ENCODE assay signal across 23 mouse cellular contexts in genomic region chr7:100138075-100138474, GRCm38 (mm10). TPM values are rescaled to one million over a fixed set of nuclear protein-coding genes. Genes with fewer than 3 reads are reported as not detected.
DNase-seq lines count a peak whose midpoint lies in the region; ATAC-seq and TF ChIP-seq lines count a peak whose summit lies in the region.
"Had no signal": no experiment of that assay in that cellular context is flagged by ENCODE, and none has a peak within 500 bp of the region (broad histone marks: within the 10 kb centered on the region; RNA-seq: fewer than 3 reads in every experiment).

No protein-coding gene starts in this region.

- WGBS in intestine, embryonic 14.5 days, result 96% methylated on average over 4 of the region's 4 CpGs
- 95% methylated on average over 4 of the region's 4 CpGs for WGBS in intestine, embryonic 15.5 days
- 97% methylated on average over 4 of the region's 4 CpGs for WGBS in kidney, adult 2 months
- WGBS in stomach, postnatal 0 days, result 92% methylated on average over 4 of the region's 4 CpGs

- no peaks in the 10 kb centered on the region for H3K27me3 ChIP-seq in intestine, embryonic 14.5 days (replicated peaks; ENCODE audit: control insufficient read depth, insufficient read depth, low read length)
- no peaks in the 10 kb centered on the region for H3K27me3 ChIP-seq in intestine, embryonic 15.5 days (replicated peaks)
- no peaks in the 10 kb centered on the region for H3K27me3 ChIP-seq in kidney, adult 2 months (replicated peaks; ENCODE audit: control insufficient read depth, insufficient read depth, low read length)
- H3K27me3 ChIP-seq in stomach, postnatal 0 days (ENCODE audit: control insufficient read depth, insufficient read depth, low read length), result no peaks in the 10 kb centered on the region
- H3K27me3 ChIP-seq: CH12.LX had no signal

- no peaks in the 10 kb centered on the region for H3K4me1 ChIP-seq in intestine, embryonic 14.5 days (replicated peaks; ENCODE audit: control insufficient read depth, insufficient read depth, low read length)
- no peaks in the 10 kb centered on the region for H3K4me1 ChIP-seq in intestine, embryonic 15.5 days (replicated peaks)
- H3K4me1 ChIP-seq in kidney, adult 2 months (ENCODE audit: control insufficient read depth, insufficient read depth, low read length), result no peaks in the 10 kb centered on the region
- no peaks in the 10 kb centered on the region for H3K4me1 ChIP-seq in stomach, postnatal 0 days (replicated peaks; ENCODE audit: control insufficient read depth, insufficient read depth)

- no peak overlapping the region for H3K4me3 ChIP-seq in intestine, embryonic 14.5 days (ENCODE audit: low read depth, low read length)
- H3K4me3 ChIP-seq in intestine, embryonic 15.5 days (replicated peaks), result no peak overlapping the region
- H3K4me3 ChIP-seq in kidney, adult 2 months (ENCODE audit: insufficient read depth, low read depth, low read length), result no peak overlapping the region
- no peak overlapping the region for H3K4me3 ChIP-seq in stomach, postnatal 0 days (ENCODE audit: low read depth, low read length)

- no peak for ATAC-seq in intestine, embryonic 14.5 days (replicated peaks; ENCODE audit: low FRiP score, low TSS enrichment, low read depth)
- ATAC-seq in intestine, embryonic 15.5 days, result no peak
- no peak for ATAC-seq in stomach, postnatal 0 days (ENCODE audit: low FRiP score, low TSS enrichment)
- ATAC-seq: activated CD4-positive, CD25-positive, alpha-beta regulatory T cell, adult 4 months; CD4-positive, CD25-positive, alpha-beta regulatory T cell, adult 4 months; Patski had no signal

- H3K27ac ChIP-seq in intestine, embryonic 14.5 days (ENCODE audit: low read depth), result no peak overlapping the region
- no peak overlapping the region for H3K27ac ChIP-seq in intestine, embryonic 15.5 days
- no peak overlapping the region for H3K27ac ChIP-seq in kidney, adult 2 months (ENCODE audit: insufficient read depth, low read depth, low read length)
- no peak overlapping the region for H3K27ac ChIP-seq in stomach, postnatal 0 days (replicated peaks)

- H3K9me3 ChIP-seq in intestine, embryonic 14.5 days (ENCODE audit: control insufficient read depth, low read length), result no peaks in the 10 kb centered on the region
- no peaks in the 10 kb centered on the region for H3K9me3 ChIP-seq in intestine, embryonic 15.5 days
- H3K9me3 ChIP-seq in stomach, postnatal 0 days (ENCODE audit: control insufficient read depth, low read length), result no peaks in the 10 kb centered on the region
- H3K9me3 ChIP-seq: G1E had no signal

- no peak overlapping the region for H3K9ac ChIP-seq in intestine, embryonic 14.5 days (ENCODE audit: low read length)
- H3K9ac ChIP-seq in intestine, embryonic 15.5 days, result no peak overlapping the region
- H3K9ac ChIP-seq in stomach, postnatal 0 days (ENCODE audit: low read length), result no peak overlapping the region

- no peaks in the 10 kb centered on the region for H3K36me3 ChIP-seq in intestine, embryonic 14.5 days (ENCODE audit: control insufficient read depth, insufficient read depth, low read length)
- no peaks in the 10 kb centered on the region for H3K36me3 ChIP-seq in intestine, embryonic 15.5 days
- no peaks in the 10 kb centered on the region for H3K36me3 ChIP-seq in kidney, adult 2 months (ENCODE audit: control insufficient read depth, insufficient read depth, low read length)
- no peaks in the 10 kb centered on the region for H3K36me3 ChIP-seq in stomach, postnatal 0 days (ENCODE audit: control insufficient read depth, insufficient read depth, low read length)
- H3K36me3 ChIP-seq: G1E had no signal

- TF ChIP-seq EP300 in stomach, postnatal 0 days (optimal IDR thresholded peaks at IDR 0.05), result no peak

- TF ChIP-seq CTCF in kidney, adult 2 months (conservative IDR thresholded peaks at IDR 0.05; ENCODE audit: insufficient read depth, insufficient read length, low read depth, low read length), result no peak
- TF ChIP-seq CTCF in stomach, postnatal 0 days (IDR thresholded peaks at IDR 0.05; ENCODE audit: low read depth), result no peak

- peak; percentile 2 for DNase-seq in intestine, embryonic 14.5 days (ENCODE audit: low spot score)
- DNase-seq in testis, postnatal 10 days (ENCODE audit: low spot score), result peak; percentile 3
- DNase-seq in testis, postnatal 14 days (ENCODE audit: low spot score), result no peak
- DNase-seq in fat pad, adult 2 months (ENCODE audit: extremely low read depth, low read depth, low spot score), result peak; percentile 54
- peak; percentile 59 for DNase-seq in gonadal fat pad, adult 2 months (ENCODE audit: low read depth)
- no peak for DNase-seq in kidney, adult 2 months
- no peak for DNase-seq in stomach, postnatal 0 days (ENCODE audit: low spot score)
- DNase-seq: adrenal gland, adult 2 months; adrenal gland, adult 8-10 months; adrenal gland, postnatal 10 days; adrenal gland, postnatal 14 days; adrenal gland, postnatal 25 days; adrenal gland, postnatal 36 days; B cell, adult 2 months; cerebellum, adult 11 months; cerebellum, adult 11-12 months had no signal

- no peak for TF ChIP-seq POLR2A in kidney, adult 2 months (IDR thresholded peaks at IDR 0.05; ENCODE audit: low read depth, low read length)

- no peak overlapping the region for H3K4me2 ChIP-seq in intestine, embryonic 14.5 days (ENCODE audit: low read length)
- no peak overlapping the region for H3K4me2 ChIP-seq in intestine, embryonic 15.5 days (replicated peaks)
- H3K4me2 ChIP-seq in stomach, postnatal 0 days (replicated peaks; ENCODE audit: low read depth), result no peak overlapping the region

RNA-seq across cellular contexts. Expression of gene Pold3, which starts 16.7 kb away (rescaled TPM):
- 64.8 and 70.6 TPM in 2 replicates for polyA plus RNA-seq in intestine, embryonic 14.5 days (2014; fragmentation: Nextera tagmentation; extraction: Ambion mirVana)
- 52.6 and 54.7 TPM in 2 replicates for polyA plus RNA-seq in intestine, embryonic 15.5 days (2015; fragmentation: Nextera tagmentation; extraction: Ambion mirVana)
- polyA plus RNA-seq in gonadal fat pad, adult 2 months (2012; rRNA removed), result 7.8 and 8.5 TPM in 2 replicates
- 8.1 and 9.6 TPM in 2 replicates for polyA plus RNA-seq in kidney, adult 2 months (2012; rRNA removed)
- 18.6 and 20.3 TPM in 2 replicates for polyA plus RNA-seq in stomach, postnatal 0 days (2015; fragmentation: Nextera tagmentation; extraction: Ambion mirVana)

RNA-seq across cellular contexts. Expression of gene Lipt2, which starts 21.0 kb away (rescaled TPM):
- 29.7 and 35.7 TPM in 2 replicates for polyA plus RNA-seq in intestine, embryonic 14.5 days (2014; fragmentation: Nextera tagmentation; extraction: Ambion mirVana)
- 21.9 and 23.0 TPM in 2 replicates for polyA plus RNA-seq in intestine, embryonic 15.5 days (2015; fragmentation: Nextera tagmentation; extraction: Ambion mirVana)
- polyA plus RNA-seq in gonadal fat pad, adult 2 months (2012; rRNA removed), result 10.8 and 11.2 TPM in 2 replicates
- 3.6 and 4.4 TPM in 2 replicates for polyA plus RNA-seq in kidney, adult 2 months (2012; rRNA removed)
- polyA plus RNA-seq in stomach, postnatal 0 days (2015; fragmentation: Nextera tagmentation; extraction: Ambion mirVana), result 8.8 and 10.2 TPM in 2 replicates
- polyA plus RNA-seq: CD4-positive, CD25-positive, alpha-beta regulatory T cell, adult 4 months had no signal

RNA-seq across cellular contexts. Expression of gene Kcne3, which starts 38.2 kb away (rescaled TPM):
- 73.1 and 74.5 TPM in 2 replicates for polyA plus RNA-seq in intestine, embryonic 14.5 days (2014; fragmentation: Nextera tagmentation; extraction: Ambion mirVana)
- polyA plus RNA-seq in intestine, embryonic 15.5 days (2015; fragmentation: Nextera tagmentation; extraction: Ambion mirVana), result 58.7 and 63.1 TPM in 2 replicates
- polyA plus RNA-seq in gonadal fat pad, adult 2 months (2012; rRNA removed), result 14.9 and 15.5 TPM in 2 replicates
- polyA plus RNA-seq in kidney, adult 2 months (2012; rRNA removed), result 2.0 and 3.3 TPM in 2 replicates
- 3.8 and 4.7 TPM in 2 replicates for polyA plus RNA-seq in stomach, postnatal 0 days (2015; fragmentation: Nextera tagmentation; extraction: Ambion mirVana)
- polyA plus RNA-seq: activated CD4-positive, CD25-positive, alpha-beta regulatory T cell, adult 4 months; C2C12; CD4-positive, CD25-positive, alpha-beta regulatory T cell, adult 4 months; Patski had no signal

Comparison
In these comparisons a context has a peak if more than half of its experiments do, and no peak if none do; other contexts are left out.
1. DNase-seq: peak in intestine, embryonic 14.5 days (single experiment), testis, postnatal 10 days (single experiment), fat pad, adult 2 months (single experiment) and gonadal fat pad, adult 2 months (single experiment); none in testis, postnatal 14 days (single experiment), kidney, adult 2 months (single experiment) and stomach, postnatal 0 days (single experiment).